Mouse (Mus musculus) cerebellum, adult 2 months (tissue): ENCODE results near the gene Exoc5. TPM values are rescaled to one million over a fixed set of nuclear protein-coding genes. Genes with fewer than 3 reads are reported as not detected.

ENCODE experiments used
- DNase-seq, 2 experiments: peaks; one replicate each; pipeline ENCODE4 v3.0.0; 2021
- H3K27ac ChIP-seq: fragments of 200-500 bp; 2 replicates; pipeline ENCODE4 v1.5.1; 2012; ENCODE audit warnings: low read length, control low read depth, inconsistent platforms; ENCODE audit not compliant: insufficient read depth
- H3K27me3 ChIP-seq: fragments of 200-500 bp; 2 replicates; pipeline ENCODE4 v1.6.1; 2012; ENCODE audit warnings: inconsistent platforms, mild to moderate bottlenecking, low read length, moderate library complexity; ENCODE audit not compliant: control insufficient read depth, insufficient read depth
- H3K4me1 ChIP-seq: fragments of 200-500 bp; 2 replicates; pipeline ENCODE4 v1.6.1; 2011; ENCODE audit warnings: low read length; ENCODE audit not compliant: control insufficient read depth, insufficient read depth
- H3K4me3 ChIP-seq: fragments of 200-500 bp; replicated peaks from 2 replicates; pipeline ENCODE3; 2011; ENCODE audit warnings: mild to moderate bottlenecking, low read depth, low read length, control low read depth; ENCODE audit not compliant: insufficient read depth
- CTCF ChIP-seq: fragments of 200-500 bp; IDR thresholded peaks from 2 replicates; pipeline ENCODE4 v1.5.1; 2011; ENCODE audit warnings: low read depth, mild to moderate bottlenecking, control low read depth, low read length, moderate library complexity, borderline replicate concordance; ENCODE audit not compliant: insufficient read depth
- POLR2A ChIP-seq: fragments of 200-500 bp; IDR thresholded peaks from 2 replicates; pipeline ENCODE4 v1.6.1; 2011; ENCODE audit warnings: low read length, control low read depth, borderline replicate concordance; ENCODE audit not compliant: insufficient read depth
- WGBS: fragments of 180-500 bp; shearing (Covaris S2); methylation state at CpG from one replicate; pipeline ENCODE4 v1.1.7; 2018; 5-methylcytosine and 5-hydroxymethylcytosine counted together
- polyA plus RNA-seq: library from polyadenylated mRNA; depleted of rRNA; stranded (reverse); fragments of >200 nt; gene quantifications from 2 replicates; pipeline ENCODE4 v1.2.3, GENCODE M21; 2012

The Exoc5 gene
- polyA plus RNA-seq, 1 experiment, result 27.1 TPM

DNA sequence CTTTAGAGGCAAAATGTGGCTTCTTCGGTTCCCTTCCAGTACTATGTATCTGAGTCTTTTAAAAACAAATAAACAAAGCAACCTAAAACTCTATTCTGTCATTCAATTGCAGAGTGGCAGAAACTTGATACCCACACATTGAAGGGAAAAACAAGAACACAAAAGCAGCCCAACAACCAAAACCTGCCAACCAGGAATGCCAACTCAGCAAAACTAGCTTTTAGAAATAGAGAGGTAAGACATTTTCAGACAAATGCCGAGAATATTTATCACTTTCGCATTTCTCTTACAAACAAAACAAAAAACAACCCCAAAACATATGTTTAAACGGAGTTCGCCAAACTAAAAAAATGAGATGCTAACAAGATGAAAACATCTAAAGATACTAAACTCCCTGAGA lies 37.5 kb downstream of the Exoc5 start:
- 97% methylated on average over 5 of the region's 5 CpGs for WGBS
- TF ChIP-seq POLR2A (no peak), CTCF (no peak)
- Histone ChIP-seq H3K27me3 (no peaks in the 10 kb centered on the region), H3K4me1 (no peaks in the 10 kb centered on the region), H3K27ac (no peak overlapping the region), H3K4me3 (no peak overlapping the region)
- no peak for DNase-seq

DNA sequence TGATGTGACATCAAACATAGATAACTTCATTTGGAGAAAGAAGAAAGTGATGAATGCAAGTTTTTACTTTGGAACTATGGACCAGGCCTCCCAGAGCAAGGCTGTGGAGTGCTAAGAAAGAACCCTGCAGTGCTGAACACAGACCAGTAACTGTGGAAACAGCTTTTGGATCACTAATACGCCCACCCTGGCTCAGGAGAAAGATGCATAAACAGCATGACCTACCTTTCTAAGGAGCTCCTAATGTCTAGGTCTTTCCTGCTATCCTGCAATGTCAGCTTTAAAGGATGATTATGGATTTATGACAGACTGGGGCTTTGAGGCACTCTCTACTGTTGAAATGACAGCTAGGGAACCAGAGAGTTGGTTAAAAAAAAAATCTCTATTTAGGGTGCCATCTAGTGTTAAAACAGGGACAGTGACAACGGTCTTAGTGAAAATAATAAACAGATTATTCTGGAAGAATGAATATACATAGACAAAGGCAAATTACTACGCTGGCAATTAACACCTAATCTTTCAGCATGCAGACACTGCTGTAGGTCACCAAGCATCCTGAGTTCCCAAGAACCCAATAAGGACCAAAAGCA lies 38.6 kb downstream of the Exoc5 start:
- no peak for DNase-seq
- no peak overlapping the region for H3K4me3 ChIP-seq
- TF ChIP-seq CTCF (no peak), POLR2A (no peak)
- H3K27me3 ChIP-seq, result no peaks in the 10 kb centered on the region
- H3K27ac ChIP-seq, result no peak overlapping the region
- H3K4me1 ChIP-seq, result no peaks in the 10 kb centered on the region
- WGBS, result 58% methylated on average over 3 of the region's 3 CpGs

DNA sequence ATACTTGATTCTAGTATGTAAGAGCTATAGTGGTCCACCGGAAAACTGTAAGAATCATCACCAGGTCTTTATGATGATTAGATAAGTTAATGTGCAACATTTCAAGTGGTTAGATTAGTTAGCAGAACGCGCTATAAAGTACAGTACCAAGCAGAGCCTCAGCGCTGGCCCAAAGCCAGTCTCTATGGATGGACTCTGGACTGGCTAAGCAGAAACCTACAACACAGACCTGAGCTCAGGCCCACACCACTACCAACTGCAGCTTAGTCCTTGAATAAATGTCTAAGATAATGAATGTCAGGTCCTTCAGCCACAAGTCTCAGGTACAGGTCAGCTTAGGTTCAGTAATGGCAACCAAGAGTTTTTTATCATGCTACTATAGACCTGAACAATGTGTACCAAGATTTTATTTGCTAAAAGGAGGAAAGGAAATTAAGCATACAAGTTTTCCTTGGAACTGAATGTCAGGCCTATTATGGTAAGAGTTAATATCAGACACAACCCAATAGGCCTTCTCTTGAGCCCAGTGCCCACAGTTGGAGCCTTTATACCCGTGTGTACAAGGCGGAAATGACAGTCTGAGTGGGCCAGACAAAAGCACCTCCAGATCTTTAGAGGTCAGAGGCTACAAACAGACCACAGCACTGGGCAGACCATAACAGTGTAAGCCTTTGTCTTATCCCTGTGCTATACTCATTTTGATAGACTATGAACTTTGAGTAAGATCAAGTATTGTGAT lies 39.2 kb downstream of the Exoc5 start:
- H3K27ac ChIP-seq, result no peak overlapping the region
- H3K4me1 ChIP-seq, result no peaks in the 10 kb centered on the region
- no peak for DNase-seq
- no peaks in the 10 kb centered on the region for H3K27me3 ChIP-seq
- 92% methylated on average over 6 of the region's 6 CpGs for WGBS
- no peak overlapping the region for H3K4me3 ChIP-seq
- TF ChIP-seq POLR2A (no peak), CTCF (no peak)

DNA sequence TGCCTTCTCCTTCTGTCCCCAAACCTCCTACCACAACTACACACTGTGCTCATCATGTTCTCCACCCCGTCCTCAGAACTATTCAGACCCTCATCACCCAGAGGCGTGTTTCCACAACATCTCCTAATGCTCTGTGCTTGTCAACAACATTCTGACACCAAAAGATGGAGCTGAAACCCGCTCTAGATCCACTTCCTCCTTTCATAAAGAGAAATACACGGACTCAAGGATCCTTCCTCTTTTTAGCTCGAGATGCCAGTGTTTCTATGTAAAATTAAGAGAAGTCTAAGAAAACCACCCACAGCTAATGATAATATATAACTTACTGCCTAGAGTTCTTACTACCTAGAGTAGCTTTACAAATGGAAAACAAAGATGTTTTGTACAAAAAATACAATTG lies 46.7 kb downstream of the Exoc5 start:
- TF ChIP-seq POLR2A (no peak), CTCF (no peak)
- no peak for DNase-seq
- no peak overlapping the region for H3K4me3 ChIP-seq
- 92% methylated on average over 5 of the region's 5 CpGs for WGBS
- H3K4me1 ChIP-seq, result no peaks in the 10 kb centered on the region
- no peak overlapping the region for H3K27ac ChIP-seq
- no peaks in the 10 kb centered on the region for H3K27me3 ChIP-seq

DNA sequence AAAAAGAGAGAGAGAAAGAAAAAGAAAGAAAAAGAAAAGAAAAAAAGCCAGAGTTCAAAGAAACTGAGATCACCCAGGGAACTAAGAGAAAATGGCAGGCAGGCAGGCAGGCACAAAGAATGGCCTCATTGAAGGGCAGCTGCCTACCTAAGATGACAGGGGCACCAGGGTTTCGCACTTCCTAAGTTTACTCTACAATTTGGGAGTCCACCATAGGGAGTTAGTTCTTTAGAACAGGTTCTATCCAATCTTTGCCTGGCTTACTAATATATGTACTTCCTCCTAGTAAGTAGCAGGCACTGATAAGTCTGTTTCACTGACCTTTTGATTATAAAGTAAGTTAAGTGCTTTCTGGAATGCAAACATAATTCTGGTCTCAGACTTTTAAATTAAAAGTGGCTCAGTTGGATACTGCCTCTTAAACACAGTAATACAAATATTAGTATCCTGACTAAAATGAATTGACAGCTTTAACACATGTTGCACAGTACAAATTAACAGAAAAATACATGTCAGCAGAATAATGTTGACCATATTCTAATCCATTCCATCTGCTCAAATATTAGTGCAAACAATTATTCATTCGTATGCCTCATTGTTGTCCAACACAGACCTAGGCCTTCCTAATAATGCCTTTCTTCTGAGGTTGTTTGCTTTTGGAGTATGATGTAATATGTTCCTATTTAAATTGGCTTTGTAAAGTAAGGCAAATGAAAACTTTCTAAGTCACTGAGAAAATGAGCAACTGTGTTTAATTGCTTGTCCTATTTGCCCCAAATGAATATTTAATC lies 57.9 kb downstream of the Exoc5 start:
- H3K27me3 ChIP-seq, result no peaks in the 10 kb centered on the region
- WGBS, result 93% methylated on average over 2 of the region's 2 CpGs
- no peak overlapping the region for H3K4me3 ChIP-seq
- no peaks in the 10 kb centered on the region for H3K4me1 ChIP-seq
- no peak overlapping the region for H3K27ac ChIP-seq
- TF ChIP-seq POLR2A (no peak), CTCF (no peak)
- no peak for DNase-seq

DNA sequence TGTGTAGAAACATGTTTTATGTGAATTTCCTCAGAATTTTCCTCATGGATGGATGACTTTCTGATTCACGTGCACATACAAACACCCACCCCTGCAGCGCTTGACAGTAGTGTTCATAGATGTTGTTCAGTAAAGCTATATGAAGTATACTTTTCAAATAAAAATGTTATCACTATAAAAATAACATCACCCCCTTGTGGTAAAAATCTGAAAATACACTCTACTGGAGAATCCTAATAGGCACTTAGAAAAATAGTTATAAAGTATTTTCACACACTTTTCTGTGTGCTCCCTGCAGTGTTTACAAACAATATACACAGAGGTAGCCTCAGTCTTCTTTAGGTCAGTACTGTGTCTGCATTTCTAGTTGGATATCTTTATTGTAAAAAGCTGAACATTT lies 58.5 kb downstream of the Exoc5 start:
- Histone ChIP-seq H3K4me1 (no peaks in the 10 kb centered on the region), H3K27me3 (no peaks in the 10 kb centered on the region), H3K4me3 (no peak overlapping the region), H3K27ac (no peak overlapping the region)
- DNase-seq, result no peak
- 72% methylated on average over 2 of the region's 2 CpGs for WGBS
- TF ChIP-seq POLR2A (no peak), CTCF (peak; percentile 12; the same call in 1 of the 2 replicates)

DNA sequence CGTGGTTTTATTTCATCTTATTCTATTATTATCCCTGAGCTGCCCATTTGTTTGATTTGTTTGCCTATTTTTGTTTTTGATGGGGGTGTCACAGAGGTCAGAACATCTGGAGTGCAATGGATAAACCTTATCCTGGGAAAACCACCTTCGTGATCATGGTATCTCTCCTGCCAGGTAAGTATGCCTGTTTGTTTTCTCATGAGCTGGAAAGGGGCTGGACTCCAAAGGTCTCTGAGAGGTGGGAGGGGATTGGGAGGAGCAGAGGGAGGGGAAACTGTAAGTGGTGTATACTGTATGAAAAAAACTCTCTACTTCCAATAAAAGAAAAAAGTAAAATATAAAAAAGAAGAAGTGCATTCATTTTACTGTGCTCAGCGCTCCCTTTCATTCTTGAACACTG lies 64.8 kb downstream of the Exoc5 start:
- TF ChIP-seq POLR2A (no peak), CTCF (no peak)
- no peak overlapping the region for H3K27ac ChIP-seq
- 80% methylated on average over 3 of the region's 3 CpGs for WGBS
- DNase-seq, result no peak
- H3K27me3 ChIP-seq, result no peaks in the 10 kb centered on the region
- H3K4me1 ChIP-seq, result no peaks in the 10 kb centered on the region
- no peak overlapping the region for H3K4me3 ChIP-seq
